Mouse (Mus musculus): Measurements from ENCODE around the gene Pnldc1. TPM values are rescaled to one million over a fixed set of nuclear protein-coding genes. Genes with fewer than 3 reads are reported as not detected.

The Pnldc1 gene
- polyA plus RNA-seq, 1 experiment from 2014 or later, result 2.8 TPM

DNA sequence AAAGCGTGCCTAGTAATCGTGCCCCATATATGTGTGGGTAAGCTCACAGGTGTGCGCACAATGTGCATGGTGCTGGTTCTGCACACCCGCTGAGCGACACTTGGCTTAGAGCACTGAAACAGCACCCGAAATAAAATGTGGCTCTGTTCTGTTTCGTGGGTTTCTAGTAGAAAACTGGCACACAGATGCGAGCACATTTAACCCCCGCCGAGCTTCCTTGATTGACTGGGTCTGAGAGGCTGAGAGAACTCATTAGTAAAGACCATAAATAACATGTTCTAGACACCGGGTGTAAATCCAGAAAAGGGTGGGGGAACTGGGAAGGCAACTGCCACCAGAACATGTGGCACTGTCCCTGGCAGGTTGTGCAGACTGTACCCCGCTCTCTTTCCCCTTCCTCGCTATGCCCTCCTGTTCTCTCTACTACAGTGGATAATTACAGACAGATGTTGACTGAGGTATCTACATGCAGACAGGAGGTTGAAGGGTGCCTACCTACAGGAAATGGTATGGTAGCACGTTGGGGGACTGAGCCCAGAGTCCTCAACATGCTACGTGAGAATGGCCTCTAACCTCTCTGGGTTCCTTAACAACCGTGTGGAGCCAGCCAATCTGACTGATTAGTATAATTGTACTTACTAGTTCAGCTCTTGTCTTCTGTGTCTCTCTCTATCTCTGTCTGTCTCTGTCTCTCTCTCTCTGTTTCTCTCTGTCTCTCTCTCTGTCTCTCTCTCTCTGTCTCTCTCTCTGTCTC is 37.6 kb downstream of the Pnldc1 start:
- no peak overlapping the region for H3K27ac ChIP-seq
- H3K27me3 ChIP-seq, result no peaks in the 10 kb centered on the region
- H3K4me1 ChIP-seq, result no peaks in the 10 kb centered on the region

DNA sequence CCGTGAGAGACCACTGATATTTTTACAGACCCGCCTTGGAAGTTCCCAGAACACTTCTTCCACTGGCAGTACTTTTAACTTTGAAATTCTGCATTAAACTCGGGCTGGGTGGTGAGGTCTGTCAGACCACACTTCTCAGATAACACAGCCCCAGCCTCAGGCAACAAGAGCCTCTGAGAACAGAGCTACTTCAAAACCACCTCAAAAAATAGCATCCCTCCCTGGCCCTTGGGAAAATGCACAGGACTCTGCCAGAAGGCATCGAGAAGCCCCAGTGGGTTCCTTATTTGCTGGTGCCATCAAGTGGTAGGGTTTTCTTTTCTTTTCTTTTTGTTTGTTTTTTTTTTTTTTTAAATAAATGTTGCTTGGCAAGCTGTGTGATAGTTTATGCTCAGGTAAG is 41.4 kb downstream of the Pnldc1 start:
- H3K4me3 ChIP-seq, result no peak overlapping the region
- H3K36me3 ChIP-seq (ENCODE audit: poor library complexity, severe bottlenecking), result no peaks in the 10 kb centered on the region
- H3K9ac ChIP-seq, result no peak overlapping the region
- H3K27ac ChIP-seq, result no peak overlapping the region
- H3K4me1 ChIP-seq, result no peaks in the 10 kb centered on the region
- no peak overlapping the region for H3K4me2 ChIP-seq
- no peaks in the 10 kb centered on the region for H3K9me3 ChIP-seq (replicated peaks)
- H3K27me3 ChIP-seq, result no peaks in the 10 kb centered on the region
- no peak for ATAC-seq
- 56% methylated on average over 4 of the region's 4 CpGs for WGBS

More for the DNA sequence above, 37.6 kb downstream of the Pnldc1 start:
- ATAC-seq, result no peak
- no peak overlapping the region for H3K4me2 ChIP-seq
- WGBS, result 66% methylated on average over 16 of the region's 16 CpGs
- no peak overlapping the region for H3K4me3 ChIP-seq
- H3K9ac ChIP-seq, result no peak overlapping the region
- no peaks in the 10 kb centered on the region for H3K36me3 ChIP-seq (ENCODE audit: poor library complexity, severe bottlenecking)
- no peaks in the 10 kb centered on the region for H3K9me3 ChIP-seq (replicated peaks)

- WGBS, result 64% methylated on average over 2 of the region's 2 CpGs
- H3K27me3 ChIP-seq, result no peaks in the 10 kb centered on the region
- H3K4me1 ChIP-seq, result no peaks in the 10 kb centered on the region
- H3K27ac ChIP-seq, result no peak within 1 kb of the TSS
- no peak within 1 kb of the TSS for H3K4me2 ChIP-seq
- ATAC-seq, result no peak
- no peaks in the 10 kb centered on the region for H3K36me3 ChIP-seq (ENCODE audit: poor library complexity, severe bottlenecking)
- H3K9me3 ChIP-seq (replicated peaks), result no peaks in the 10 kb centered on the region
- no peak within 1 kb of the TSS for H3K9ac ChIP-seq
- no peak within 1 kb of the TSS for H3K4me3 ChIP-seq
Measured at GRCm38 (mm10) chr17:12868043-12868442, 42.0 kb downstream of the Pnldc1 start, which contains the start of gene Mas1. Gene Mas1, minus strand, starts transcription at chr17:12868143.

DNA sequence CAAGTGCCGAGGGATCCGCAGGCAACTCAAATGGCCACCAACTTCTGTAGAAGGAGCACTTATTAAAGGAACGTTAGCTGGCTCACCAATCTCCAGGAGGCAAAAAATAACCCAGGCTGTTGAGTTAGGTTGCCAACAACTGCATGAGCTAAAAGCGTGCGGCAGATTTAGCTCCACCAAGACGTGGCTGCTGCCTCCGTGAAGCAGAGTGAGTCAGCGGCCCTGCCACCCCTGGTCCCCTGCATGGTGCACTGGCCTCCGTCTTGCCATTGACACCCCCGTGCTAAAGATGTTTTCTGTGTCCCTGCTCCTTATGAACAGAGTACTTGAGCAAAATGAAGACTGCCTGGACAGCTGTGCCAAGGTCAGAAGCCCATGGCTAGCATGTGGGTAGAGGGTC is 43.2 kb downstream of the Pnldc1 start:
- H3K9ac ChIP-seq, result no peak overlapping the region
- H3K27ac ChIP-seq, result no peak overlapping the region
- no peak overlapping the region for H3K4me3 ChIP-seq
- H3K4me1 ChIP-seq, result no peaks in the 10 kb centered on the region
- no peaks in the 10 kb centered on the region for H3K36me3 ChIP-seq (ENCODE audit: poor library complexity, severe bottlenecking)
- no peak for ATAC-seq
- no peak overlapping the region for H3K4me2 ChIP-seq
- no peaks in the 10 kb centered on the region for H3K9me3 ChIP-seq (replicated peaks)
- H3K27me3 ChIP-seq, result no peaks in the 10 kb centered on the region
- WGBS, result 84% methylated on average over 10 of the region's 10 CpGs

GRCm38 (mm10) chr17:12865407-12865806 is 44.6 kb downstream of the Pnldc1 start:
- Histone ChIP-seq H3K4me3 (no peak overlapping the region), H3K4me2 (no peak overlapping the region), H3K9me3 (replicated peaks) (no peaks in the 10 kb centered on the region), H3K9ac (no peak overlapping the region), H3K4me1 (no peaks in the 10 kb centered on the region), H3K36me3 (ENCODE audit: poor library complexity, severe bottlenecking) (no peaks in the 10 kb centered on the region), H3K27me3 (no peaks in the 10 kb centered on the region), H3K27ac (no peak overlapping the region)
- no peak for ATAC-seq
- 60% methylated on average over 3 of the region's 3 CpGs for WGBS

GRCm38 (mm10) chr17:12864111-12864510 is 45.9 kb downstream of the Pnldc1 start:
- Histone ChIP-seq H3K9me3 (replicated peaks) (no peaks in the 10 kb centered on the region), H3K9ac (no peak overlapping the region), H3K4me1 (no peaks in the 10 kb centered on the region), H3K36me3 (ENCODE audit: poor library complexity, severe bottlenecking) (no peaks in the 10 kb centered on the region), H3K27ac (no peak overlapping the region), H3K4me3 (no peak overlapping the region), H3K4me2 (no peak overlapping the region), H3K27me3 (no peaks in the 10 kb centered on the region)
- no peak for ATAC-seq

- Histone ChIP-seq H3K27ac (no peak overlapping the region), H3K9me3 (replicated peaks) (no peaks in the 10 kb centered on the region), H3K36me3 (ENCODE audit: poor library complexity, severe bottlenecking) (no peaks in the 10 kb centered on the region), H3K9ac (no peak overlapping the region), H3K4me1 (no peaks in the 10 kb centered on the region), H3K4me3 (no peak overlapping the region), H3K4me2 (no peak overlapping the region), H3K27me3 (no peaks in the 10 kb centered on the region)
- WGBS, result 82% methylated on average over 8 of the region's 8 CpGs
- no peak for ATAC-seq
Measured at GRCm38 (mm10) chr17:12859006-12859520, 51.0 kb downstream of the Pnldc1 start.

GRCm38 (mm10) chr17:12858072-12858471 is 52.0 kb downstream of the Pnldc1 start:
- H3K27ac ChIP-seq, result no peak overlapping the region
- ATAC-seq, result no peak
- H3K9me3 ChIP-seq (replicated peaks), result no peaks in the 10 kb centered on the region
- H3K4me2 ChIP-seq, result no peak overlapping the region
- H3K4me1 ChIP-seq, result no peaks in the 10 kb centered on the region
- H3K4me3 ChIP-seq, result no peak overlapping the region
- H3K27me3 ChIP-seq, result no peaks in the 10 kb centered on the region
- no peak overlapping the region for H3K9ac ChIP-seq
- no peaks in the 10 kb centered on the region for H3K36me3 ChIP-seq (ENCODE audit: poor library complexity, severe bottlenecking)
- WGBS, result 40% methylated on average over 4 of the region's 4 CpGs

DNA sequence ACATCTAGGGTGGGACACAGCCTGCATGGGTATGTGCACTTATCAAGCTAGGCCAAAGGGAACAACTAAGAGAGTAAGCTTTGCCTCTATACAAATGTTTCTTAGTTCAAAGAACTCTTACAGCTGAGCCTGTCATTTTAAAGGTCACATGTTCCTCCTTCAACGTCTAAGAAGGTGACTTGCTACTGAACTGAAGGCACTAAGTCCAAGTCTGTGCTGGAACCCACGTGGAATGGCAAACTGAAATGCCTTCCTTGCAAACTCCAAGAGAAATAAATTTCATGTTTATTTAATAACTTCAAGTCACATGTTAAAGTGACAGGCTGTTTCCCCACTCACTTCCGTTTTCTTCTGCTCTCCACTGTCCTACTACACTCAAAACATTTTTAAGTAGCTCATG is 52.6 kb downstream of the Pnldc1 start:
- Histone ChIP-seq H3K9ac (no peak overlapping the region), H3K27ac (no peak overlapping the region), H3K9me3 (replicated peaks) (no peaks in the 10 kb centered on the region), H3K4me3 (no peak overlapping the region), H3K36me3 (ENCODE audit: poor library complexity, severe bottlenecking) (no peaks in the 10 kb centered on the region), H3K4me2 (no peak overlapping the region), H3K4me1 (no peaks in the 10 kb centered on the region), H3K27me3 (no peaks in the 10 kb centered on the region)
- ATAC-seq, result no peak
- 60% methylated on average over 3 of the region's 3 CpGs for WGBS

- H3K27ac ChIP-seq, result no peak overlapping the region
- WGBS, result 93% methylated on average over 11 of the region's 11 CpGs
- ATAC-seq, result no peak
Measured at GRCm38 (mm10) chr17:12854386-12854785, 55.6 kb downstream of the Pnldc1 start.

GRCm38 (mm10) chr17:12853821-12854220 is 56.2 kb downstream of the Pnldc1 start:
- no peak overlapping the region for H3K9ac ChIP-seq
- ATAC-seq, result no peak
- no peak overlapping the region for H3K27ac ChIP-seq
- H3K4me3 ChIP-seq, result no peak overlapping the region
- H3K9me3 ChIP-seq (replicated peaks), result no peaks in the 10 kb centered on the region
- H3K4me1 ChIP-seq, result no peaks in the 10 kb centered on the region
- WGBS, result 74% methylated on average over 2 of the region's 2 CpGs
- H3K27me3 ChIP-seq, result no peaks in the 10 kb centered on the region
- no peak overlapping the region for H3K4me2 ChIP-seq
- no peaks in the 10 kb centered on the region for H3K36me3 ChIP-seq (ENCODE audit: poor library complexity, severe bottlenecking)

More at GRCm38 (mm10) chr17:12854386-12854785, 55.6 kb downstream of the Pnldc1 start:
- H3K36me3 ChIP-seq (ENCODE audit: poor library complexity, severe bottlenecking), result no peaks in the 10 kb centered on the region
- no peak overlapping the region for H3K4me2 ChIP-seq
- no peak overlapping the region for H3K9ac ChIP-seq
- no peaks in the 10 kb centered on the region for H3K27me3 ChIP-seq
- H3K4me1 ChIP-seq, result no peaks in the 10 kb centered on the region
- no peaks in the 10 kb centered on the region for H3K9me3 ChIP-seq (replicated peaks)
- no peak overlapping the region for H3K4me3 ChIP-seq

DNA sequence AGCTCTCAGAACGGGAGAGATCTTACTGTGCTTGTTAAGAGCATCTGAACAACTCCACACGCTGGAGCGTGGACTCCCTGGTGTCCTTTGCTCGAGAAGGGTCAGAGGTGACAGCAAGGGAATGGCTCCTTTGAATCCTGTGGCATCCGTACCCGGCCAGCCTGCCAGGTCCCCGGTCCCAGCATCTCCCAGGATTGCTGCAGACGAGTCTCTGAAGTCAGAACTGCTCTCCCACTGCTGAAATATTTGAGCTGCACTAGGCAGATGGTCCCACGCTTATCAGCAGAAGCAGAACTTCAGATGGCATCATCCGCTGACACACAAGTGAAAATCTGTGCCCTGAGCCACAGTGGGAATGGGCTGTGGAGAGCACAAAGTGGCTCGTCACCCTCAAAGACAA is 58.3 kb downstream of the Pnldc1 start:
- Histone ChIP-seq H3K36me3 (ENCODE audit: poor library complexity, severe bottlenecking) (no peaks in the 10 kb centered on the region), H3K4me2 (no peak overlapping the region), H3K27me3 (no peaks in the 10 kb centered on the region), H3K9me3 (replicated peaks) (no peaks in the 10 kb centered on the region), H3K27ac (no peak overlapping the region), H3K4me3 (no peak overlapping the region), H3K9ac (no peak overlapping the region), H3K4me1 (no peaks in the 10 kb centered on the region)
- 72% methylated on average over 11 of the region's 11 CpGs for WGBS
- ATAC-seq, result no peak

Measured in forebrain, embryonic 13.5 days (tissue).